In genomic region chr12:99297792-99298191, GRCm38 (mm10) we compare ENCODE assay signal across 25 mouse cellular contexts.
"Had no signal": no experiment of that assay in that cellular context is flagged by ENCODE, and none has a peak within 500 bp of the region (broad histone marks: within the 10 kb centered on the region; RNA-seq: fewer than 3 reads in every experiment).

No protein-coding gene starts in this region.

- DNase-seq: gastrocnemius, postnatal 10 days; gastrocnemius, postnatal 25 days; heart, adult 11 months; heart, adult 2 months; heart, postnatal 14 days; heart, postnatal 36 days; kidney, adult 18-20 months; kidney, adult 8-10 months; kidney, postnatal 10 days; kidney, postnatal 25 days; kidney, postnatal 4 days; liver had no signal

- H3K27me3 ChIP-seq: heart, embryonic 13.5 days; heart, embryonic 15.5 days; hindbrain, embryonic 12.5 days; intestine, embryonic 15.5 days; limb, embryonic 12.5 days had no signal

- H3K9ac ChIP-seq: heart, embryonic 13.5 days; heart, embryonic 15.5 days; hindbrain, embryonic 12.5 days; hindbrain, embryonic 14.5 days; intestine, embryonic 15.5 days; limb, embryonic 12.5 days had no signal

- H3K9me3 ChIP-seq: heart, embryonic 13.5 days; heart, embryonic 15.5 days; hindbrain, embryonic 10.5 days; hindbrain, embryonic 12.5 days; intestine, embryonic 15.5 days; limb, embryonic 10.5 days; limb, embryonic 12.5 days had no signal

- H3K27ac ChIP-seq: heart, adult 2 months; heart, embryonic 13.5 days; heart, embryonic 15.5 days; hindbrain, embryonic 12.5 days; hindbrain, embryonic 14.5 days; intestine, embryonic 15.5 days; layer of hippocampus, adult 2 months; left cerebral cortex, adult 2 months; limb, embryonic 10.5 days; limb, embryonic 12.5 days had no signal

- H3K36me3 ChIP-seq: heart, embryonic 13.5 days; heart, embryonic 15.5 days; hindbrain, embryonic 10.5 days; hindbrain, embryonic 12.5 days; intestine, embryonic 15.5 days; limb, embryonic 10.5 days; limb, embryonic 12.5 days had no signal

- ATAC-seq: hindbrain, embryonic 16.5 days; inflammation-experienced regulatory T-cells, adult 6 months; intestine, embryonic 15.5 days; intestine, postnatal 0 days had no signal

- H3K4me3 ChIP-seq: heart, adult 2 months; heart, embryonic 13.5 days; heart, embryonic 15.5 days; hindbrain, embryonic 10.5 days; hindbrain, embryonic 12.5 days; intestine, embryonic 15.5 days; layer of hippocampus, adult 2 months; left cerebral cortex, adult 2 months; limb, embryonic 10.5 days; limb, embryonic 12.5 days had no signal
